Mouse (Mus musculus) liver, adult 2 months (tissue): ENCODE results near the gene Ccer1.

Source experiments
- CTCF ChIP-seq: fragments of 200-500 bp; IDR thresholded peaks from 2 replicates; pipeline ENCODE4 v1.5.1; 2011; ENCODE audit warnings: low read depth, low read length, control low read depth
- POLR2A ChIP-seq: fragments of 200-500 bp; IDR thresholded peaks from 2 replicates; pipeline ENCODE4 v1.6.1; 2011; ENCODE audit warnings: low read length, control low read depth; ENCODE audit not compliant: insufficient read depth; ENCODE audit errors: extremely low read depth

GRCm38 (mm10) chr10:97718021-97718420 lies 25.2 kb downstream of the Ccer1 start:
- TF ChIP-seq CTCF = no peak
- no peak for TF ChIP-seq POLR2A
